Mouse (Mus musculus): ENCODE measurements around the gene Trim12c. TPM values are rescaled to one million over a fixed set of nuclear protein-coding genes. Genes with fewer than 3 reads are reported as not detected.
A peak's percentile ranks its signal among the peaks of the same experiment; 100 is the strongest.
"Not testable (repeated sequence)": the region's sequence is repeated elsewhere in the genome, so short reads cannot be mapped to it uniquely, and the experiment has no call there.

The Trim12c gene
- polyA plus RNA-seq, 1 experiment from 2014 or later, result 1.4 TPM

DNA sequence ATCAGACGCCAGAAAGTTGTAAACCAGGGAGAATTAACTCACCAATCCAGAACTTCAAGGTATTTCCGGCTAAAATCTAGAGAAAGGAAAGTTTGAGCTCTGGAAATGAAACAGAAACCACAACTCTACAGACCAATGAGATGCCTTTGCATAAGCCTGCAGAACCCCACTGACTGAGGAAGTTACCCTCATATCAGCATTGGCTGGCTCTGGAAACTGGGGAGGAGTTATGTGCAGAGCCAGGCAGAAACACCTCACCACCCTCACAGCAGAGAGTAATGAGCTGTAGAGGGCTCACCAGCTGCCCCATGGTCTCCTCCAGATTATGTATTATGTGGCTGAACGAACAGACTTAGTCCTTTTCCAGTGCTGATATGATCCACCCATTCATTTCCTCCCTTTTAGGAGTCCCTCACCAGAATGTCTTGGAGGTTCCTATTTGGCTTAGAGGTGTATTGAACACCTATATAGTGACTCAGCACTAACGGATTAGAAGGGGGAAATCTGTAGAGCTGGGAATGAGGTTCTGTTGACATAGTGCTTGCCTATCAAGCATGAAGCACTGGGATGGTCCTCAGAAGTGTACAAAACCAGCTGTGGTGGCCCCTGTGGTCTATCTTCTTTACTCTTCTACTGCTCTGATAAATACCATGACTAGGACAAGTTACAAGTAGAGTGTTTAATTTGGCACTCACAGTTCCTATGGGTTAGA lies 37.6 kb downstream of the Trim12c start, which contains the start of gene Trim12a:
Gene Trim12a (minus strand): TSS at position 98 of the 712 bp plus-strand sequence.
- Histone ChIP-seq H3K9ac (peak within 1 kb of the TSS; percentile 58), H3K4me3 (peak within 1 kb of the TSS; percentile 59), H3K4me2 (peak within 1 kb of the TSS; percentile 64), H3K27ac (peak within 1 kb of the TSS; percentile 61)
- peak; percentile 97 for ATAC-seq
- not testable (repeated sequence) for H3K9me3 ChIP-seq (replicated peaks); H3K4me1 ChIP-seq; H3K27me3 ChIP-seq (replicated peaks); H3K36me3 ChIP-seq
- 13% methylated on average over 4 of the region's 4 CpGs for WGBS (ENCODE audit: insufficient replicate concordance)

DNA sequence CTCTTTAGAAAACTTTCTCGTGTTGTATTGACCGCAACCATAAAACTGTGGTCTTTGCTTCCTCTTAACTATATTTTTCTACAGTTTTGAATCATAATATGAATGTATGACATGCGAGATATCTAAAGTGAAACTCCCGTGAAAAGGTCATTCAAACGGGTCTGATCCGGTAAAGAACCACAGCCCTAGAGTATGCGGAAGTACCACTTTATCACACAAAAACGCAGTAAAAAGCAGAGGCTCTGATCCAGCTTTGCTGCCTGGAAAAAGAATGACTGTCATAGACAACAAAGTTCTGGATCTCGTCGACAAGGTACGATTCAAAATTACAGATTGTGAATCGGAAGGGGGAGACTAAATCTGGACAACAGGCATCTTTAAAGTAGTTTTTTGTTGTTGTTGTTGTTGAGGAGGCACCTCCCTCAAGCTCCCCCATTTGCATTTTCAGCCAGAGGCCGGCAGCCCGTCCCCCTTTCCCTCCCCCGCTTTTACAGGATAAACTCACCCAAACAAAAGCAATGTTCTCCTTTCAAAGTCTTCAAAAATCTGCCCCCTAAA lies 38.3 kb downstream of the Trim12c start:
- Histone ChIP-seq H3K27ac (peak overlapping the region; percentile 61), H3K9ac (peak overlapping the region; percentile 58), H3K4me3 (peak overlapping the region; percentile 59), H3K4me2 (peak overlapping the region; percentile 64), H3K27me3 (replicated peaks) (no peaks in the 10 kb centered on the region), H3K9me3 (replicated peaks) (no peaks in the 10 kb centered on the region), H3K36me3 (no peaks in the 10 kb centered on the region), H3K4me1 (0 out of 2 replicates have a peak, but pooled peaks cover 5% of the 10 kb centered on the region)
- WGBS (ENCODE audit: insufficient replicate concordance), result 5% methylated on average over 15 of the region's 15 CpGs
- peak; percentile 79 for ATAC-seq

DNA sequence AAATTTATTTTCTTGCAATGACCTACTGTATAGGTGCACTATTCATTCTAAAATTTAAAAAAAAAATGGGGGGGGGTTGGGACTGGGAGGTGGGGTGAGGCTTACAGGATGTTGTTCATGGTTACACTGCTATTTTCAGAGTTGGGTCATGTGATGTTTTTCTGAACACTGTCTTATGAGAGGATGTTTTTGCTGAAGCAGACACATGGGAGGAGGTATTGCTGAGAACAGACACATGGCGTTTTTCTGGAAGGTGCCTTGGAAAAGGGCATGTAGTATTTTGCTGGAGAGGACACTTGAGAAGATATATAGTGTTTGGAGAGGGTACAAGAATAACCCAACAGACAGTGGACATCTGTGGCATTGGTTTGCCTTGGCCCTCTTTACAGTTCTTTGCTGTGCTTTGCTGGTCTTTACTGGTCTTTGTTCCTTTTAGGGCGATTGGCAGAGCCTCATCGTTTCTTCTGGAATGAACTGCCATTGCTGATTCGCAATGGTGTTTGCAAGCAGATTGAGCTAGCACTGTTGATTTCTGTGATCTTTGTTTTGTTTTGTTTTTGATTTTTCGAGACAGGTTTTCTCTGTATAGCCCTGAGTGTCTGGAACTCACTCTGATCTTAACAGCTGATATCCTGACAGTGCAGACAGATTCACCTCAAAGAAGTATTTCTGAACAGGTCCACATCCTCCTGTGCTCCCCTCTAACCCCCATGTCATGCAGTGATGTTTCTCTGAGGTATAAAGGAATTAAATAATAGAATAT lies 61.3 kb downstream of the Trim12c start:
- Histone ChIP-seq H3K4me2 (no peak overlapping the region), H3K9ac (no peak overlapping the region), H3K27ac (no peak overlapping the region), H3K4me3 (no peak overlapping the region), H3K9me3 (replicated peaks) (no peaks in the 10 kb centered on the region), H3K36me3 (no peaks in the 10 kb centered on the region), H3K4me1 (no peaks in the 10 kb centered on the region), H3K27me3 (replicated peaks) (no peaks in the 10 kb centered on the region)
- no peak for ATAC-seq
- WGBS (ENCODE audit: insufficient replicate concordance), result 62% methylated on average over 5 of the region's 5 CpGs

DNA sequence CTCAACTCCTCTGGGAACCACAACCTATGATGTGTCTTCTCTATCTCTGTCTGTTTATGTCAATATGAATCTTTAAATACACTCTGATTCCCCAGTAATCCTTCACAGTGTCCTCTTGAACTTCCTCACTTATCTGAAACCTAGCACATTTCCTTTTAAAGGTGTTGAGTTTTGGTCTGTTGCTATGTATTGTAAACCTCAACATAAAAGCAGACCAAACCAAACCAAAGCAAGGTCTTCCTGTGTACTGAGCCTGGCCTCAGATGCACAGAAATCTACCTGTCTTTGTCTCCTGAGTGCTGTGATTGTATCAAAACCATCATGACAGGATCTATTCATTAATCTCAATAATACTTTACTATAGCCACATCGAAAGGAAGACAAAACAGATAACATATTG lies 62.5 kb downstream of the Trim12c start:
- WGBS (ENCODE audit: insufficient replicate concordance), result 70% methylated on average over 1 of the region's 1 CpGs

More for the DNA sequence above, 62.5 kb downstream of the Trim12c start:
- H3K9me3 ChIP-seq (replicated peaks), result no peaks in the 10 kb centered on the region
- H3K4me2 ChIP-seq, result no peak overlapping the region
- no peak overlapping the region for H3K9ac ChIP-seq
- H3K27me3 ChIP-seq (replicated peaks), result no peaks in the 10 kb centered on the region
- H3K36me3 ChIP-seq, result no peaks in the 10 kb centered on the region
- no peaks in the 10 kb centered on the region for H3K4me1 ChIP-seq
- no peak overlapping the region for H3K4me3 ChIP-seq
- H3K27ac ChIP-seq, result no peak overlapping the region
- no peak for ATAC-seq

Other genes with a start within 250 kb of the Trim12c start
- not detected in 2 replicates for gene Olfr646, start 248.5 kb downstream of the Trim12c start, polyA plus RNA-seq (2016; fragmentation: Nextera tagmentation; extraction: Ambion mirVana)
- gene Ubqln5, start 223.5 kb downstream of the Trim12c start, polyA plus RNA-seq (2016; fragmentation: Nextera tagmentation; extraction: Ambion mirVana), result not detected in 2 replicates
- not detected in 2 replicates for gene Olfr643, start 216.0 kb downstream of the Trim12c start, polyA plus RNA-seq (2016; fragmentation: Nextera tagmentation; extraction: Ambion mirVana)
- not detected in 2 replicates for gene Ubqln3, start 210.1 kb downstream of the Trim12c start, polyA plus RNA-seq (2016; fragmentation: Nextera tagmentation; extraction: Ambion mirVana)
- not detected in 2 replicates for gene Ubqlnl, start 202.8 kb downstream of the Trim12c start, polyA plus RNA-seq (2016; fragmentation: Nextera tagmentation; extraction: Ambion mirVana)
- gene Olfm5, start 188.5 kb downstream of the Trim12c start, polyA plus RNA-seq (2016; fragmentation: Nextera tagmentation; extraction: Ambion mirVana), result not detected in 2 replicates
- 0.05 and 0.11 TPM in 2 replicates for gene Olfr648, start 170.0 kb downstream of the Trim12c start, polyA plus RNA-seq (2016; fragmentation: Nextera tagmentation; extraction: Ambion mirVana)
- gene Olfr649, start 157.4 kb downstream of the Trim12c start, polyA plus RNA-seq (2016; fragmentation: Nextera tagmentation; extraction: Ambion mirVana), result not detected in 2 replicates
- 1.6 and 1.7 TPM in 2 replicates for gene Trim6, start 134.6 kb downstream of the Trim12c start, polyA plus RNA-seq (2016; fragmentation: Nextera tagmentation; extraction: Ambion mirVana)
- 1.2 and 1.7 TPM in 2 replicates for gene Trim34a, start 108.9 kb downstream of the Trim12c start, polyA plus RNA-seq (2016; fragmentation: Nextera tagmentation; extraction: Ambion mirVana)
- 0.33 and 0.38 TPM in 2 replicates for gene Trim5, start 65.3 kb downstream of the Trim12c start, polyA plus RNA-seq (2016; fragmentation: Nextera tagmentation; extraction: Ambion mirVana)
- gene Trim12a, start 37.9 kb downstream of the Trim12c start, polyA plus RNA-seq (2016; fragmentation: Nextera tagmentation; extraction: Ambion mirVana), result 3.2 and 4.3 TPM in 2 replicates
- not detected in 2 replicates for gene Trim34b, start 23.9 kb downstream of the Trim12c start, polyA plus RNA-seq (2016; fragmentation: Nextera tagmentation; extraction: Ambion mirVana)
- gene Trim30b, start 16.5 kb upstream of the Trim12c start, polyA plus RNA-seq (2016; fragmentation: Nextera tagmentation; extraction: Ambion mirVana), result 0.11 TPM in 1 of 2 replicates, not detected in the other
- 0.14 and 0.20 TPM in 2 replicates for gene Trim30c, start 47.5 kb upstream of the Trim12c start, polyA plus RNA-seq (2016; fragmentation: Nextera tagmentation; extraction: Ambion mirVana)
- gene Trim30a, start 111.8 kb upstream of the Trim12c start, polyA plus RNA-seq (2016; fragmentation: Nextera tagmentation; extraction: Ambion mirVana), result 1.2 and 1.3 TPM in 2 replicates
- 0.42 and 0.43 TPM in 2 replicates for gene Trim30d, start 154.5 kb upstream of the Trim12c start, polyA plus RNA-seq (2016; fragmentation: Nextera tagmentation; extraction: Ambion mirVana)
- not detected in 2 replicates for gene Olfr651, start 196.8 kb upstream of the Trim12c start, polyA plus RNA-seq (2016; fragmentation: Nextera tagmentation; extraction: Ambion mirVana)
- not detected in 2 replicates for gene Olfr652, start 207.5 kb upstream of the Trim12c start, polyA plus RNA-seq (2016; fragmentation: Nextera tagmentation; extraction: Ambion mirVana)
- gene Olfr653, start 224.0 kb upstream of the Trim12c start, polyA plus RNA-seq (2016; fragmentation: Nextera tagmentation; extraction: Ambion mirVana), result not detected in 2 replicates
- gene Olfr654, start 233.7 kb upstream of the Trim12c start, polyA plus RNA-seq (2016; fragmentation: Nextera tagmentation; extraction: Ambion mirVana), result not detected in 2 replicates
- gene Olfr655, start 248.4 kb upstream of the Trim12c start, polyA plus RNA-seq (2016; fragmentation: Nextera tagmentation; extraction: Ambion mirVana), result not detected in 2 replicates

Measured in liver, embryonic 12.5 days (tissue).